Mouse (Mus musculus): ENCODE measurements around the gene Grik3. TPM values are rescaled to one million over a fixed set of nuclear protein-coding genes. Genes with fewer than 3 reads are reported as not detected.

The Grik3 gene
- polyA plus RNA-seq, 1 experiment: not detected

DNA sequence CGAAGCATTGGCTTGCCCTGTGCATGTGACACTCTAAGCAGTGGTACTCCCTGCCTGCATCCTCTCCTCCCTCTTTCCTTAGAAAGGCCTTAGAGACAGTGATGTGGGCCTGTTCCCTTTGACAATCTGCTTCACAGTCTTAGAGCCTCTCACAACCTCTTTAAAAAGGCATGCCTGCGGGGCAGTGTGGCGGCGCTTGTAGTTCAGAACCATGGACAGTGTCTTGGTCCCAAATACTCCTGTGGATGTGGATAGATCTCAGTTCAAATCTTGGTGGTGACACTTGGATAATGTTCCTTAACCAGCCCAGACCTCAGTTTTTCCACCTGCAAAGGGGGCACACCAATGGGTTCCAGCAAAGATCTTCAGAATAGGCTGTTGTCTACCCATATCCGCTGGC lies 28.4 kb downstream of the Grik3 start:
- TF ChIP-seq GATA1 (IDR thresholded peaks at IDR 0.05; ENCODE audit: low read length): no peak

DNA sequence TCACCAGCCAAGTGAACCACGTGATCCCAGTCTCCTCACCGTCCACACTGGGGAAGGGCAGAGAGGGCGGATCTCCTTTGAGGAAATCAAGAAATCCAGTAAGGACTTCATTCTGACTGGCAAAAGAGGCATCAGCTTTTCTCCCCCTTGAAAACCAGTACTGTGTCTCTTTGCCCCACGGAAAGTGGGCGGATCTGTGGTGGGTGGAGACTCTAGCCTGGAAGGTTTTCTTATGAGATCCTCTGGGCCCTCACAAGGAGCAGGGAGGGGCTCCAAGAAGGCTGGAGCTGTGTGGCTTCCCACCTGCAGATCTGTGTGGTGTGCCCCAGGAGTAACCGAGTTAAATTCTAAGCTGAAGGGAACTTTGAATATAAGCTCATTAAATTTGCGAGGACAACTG lies 32.4 kb downstream of the Grik3 start:
- no peak for TF ChIP-seq GATA1 (IDR thresholded peaks at IDR 0.05; ENCODE audit: low read length)

DNA sequence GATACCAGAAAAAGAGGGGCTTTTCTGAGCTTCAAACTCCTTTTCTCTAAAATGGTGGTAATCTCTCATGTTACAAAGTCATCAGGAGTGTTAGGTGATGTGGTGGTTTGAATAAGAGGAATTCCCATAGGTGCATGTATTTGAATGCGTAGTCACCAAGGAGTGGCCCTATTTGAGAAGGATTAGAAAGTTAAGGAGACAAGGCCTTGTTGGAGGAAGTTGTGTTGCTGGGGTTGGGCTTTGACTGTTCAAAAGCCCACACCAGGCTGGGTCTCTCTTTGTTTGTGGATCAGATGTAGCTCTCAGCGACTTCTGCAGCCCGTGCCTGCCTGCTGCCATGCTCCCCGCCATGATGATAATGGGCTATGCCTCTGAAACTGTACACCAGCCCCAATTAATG lies 34.8 kb downstream of the Grik3 start:
- no peak for TF ChIP-seq GATA1 (IDR thresholded peaks at IDR 0.05; ENCODE audit: low read length)

DNA sequence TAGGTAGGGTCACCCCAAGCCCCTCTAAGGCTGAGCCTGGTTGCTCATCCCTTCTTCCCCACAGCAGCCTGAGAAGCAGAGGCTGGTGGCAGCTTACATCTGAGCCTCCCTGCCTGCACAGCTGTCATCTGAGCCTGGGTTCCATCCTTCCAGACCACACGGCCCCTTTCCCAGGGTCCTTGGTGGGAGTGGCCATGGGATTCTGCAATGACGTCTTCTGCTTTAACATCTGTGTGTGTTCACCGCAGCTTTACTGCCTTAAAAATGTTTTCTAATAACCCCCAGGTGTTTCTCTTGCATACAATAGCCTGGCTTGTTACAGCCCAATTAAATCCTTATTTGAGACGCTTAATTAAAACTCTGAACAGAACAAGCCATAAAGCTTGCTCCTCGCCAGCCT lies 35.9 kb downstream of the Grik3 start:
- TF ChIP-seq GATA1 (IDR thresholded peaks at IDR 0.05; ENCODE audit: low read length): no peak

DNA sequence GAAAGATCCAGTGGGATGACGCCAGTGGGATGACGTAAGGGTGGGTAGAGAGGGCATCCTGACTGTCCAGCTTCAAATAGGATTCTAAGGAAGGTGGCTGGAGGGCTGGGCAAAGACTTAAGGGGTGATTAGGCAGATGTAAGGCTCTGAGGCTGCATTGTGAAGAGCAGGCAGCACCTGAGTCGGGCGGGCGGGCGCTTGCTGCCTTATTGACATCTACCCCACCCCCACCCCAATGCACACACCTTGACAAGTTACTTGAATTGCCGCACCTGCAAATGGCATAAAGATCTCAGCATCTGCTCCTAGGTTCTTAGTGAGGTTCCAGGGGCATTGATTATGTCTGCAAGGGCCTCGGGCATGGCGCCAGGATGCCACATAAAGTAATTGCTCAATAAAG lies 43.5 kb downstream of the Grik3 start:
- TF ChIP-seq GATA1 (IDR thresholded peaks at IDR 0.05; ENCODE audit: low read length): no peak

DNA sequence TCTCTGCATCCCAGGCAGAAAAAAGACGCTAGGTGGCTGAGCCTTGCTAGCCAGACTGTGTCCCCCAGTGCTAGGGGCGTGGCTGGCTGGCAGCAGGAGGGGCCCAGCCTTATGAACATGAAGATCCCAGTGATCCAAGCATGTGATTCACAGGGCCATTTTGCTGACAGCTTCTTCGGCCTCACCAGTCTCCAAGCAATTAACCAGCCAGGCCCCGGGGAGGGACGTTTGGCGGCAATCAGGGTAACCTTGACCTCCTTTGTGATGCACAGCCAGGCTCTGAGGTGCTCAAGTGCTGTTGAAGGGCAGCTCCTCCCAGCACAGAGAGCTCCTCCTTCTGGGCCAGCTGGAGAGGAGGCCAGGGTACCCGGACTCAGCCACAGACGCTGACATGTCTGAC lies 43.9 kb downstream of the Grik3 start:
- TF ChIP-seq GATA1 (IDR thresholded peaks at IDR 0.05; ENCODE audit: low read length): no peak

DNA sequence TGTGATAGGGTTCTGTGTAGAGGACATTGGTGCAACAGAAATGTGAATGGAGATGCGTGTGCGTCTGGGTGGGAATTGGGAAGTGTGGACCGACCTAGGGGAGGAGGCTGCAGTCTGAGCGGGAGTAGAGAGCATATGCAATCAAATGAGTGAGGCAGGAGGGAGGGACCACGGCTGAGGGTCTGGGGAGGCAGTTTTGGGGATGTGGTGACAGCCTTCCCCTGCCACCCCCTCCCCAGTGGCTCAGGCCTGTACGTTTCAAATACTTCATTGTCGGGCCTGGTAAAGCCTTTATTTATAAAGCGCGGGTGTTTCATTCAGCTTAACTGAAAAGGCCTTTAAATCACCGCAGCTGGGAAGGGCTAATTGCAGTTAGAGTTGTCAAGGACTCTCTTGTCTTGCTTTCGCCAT lies 44.5 kb downstream of the Grik3 start:
- no peak for TF ChIP-seq GATA1 (IDR thresholded peaks at IDR 0.05; ENCODE audit: low read length)

DNA sequence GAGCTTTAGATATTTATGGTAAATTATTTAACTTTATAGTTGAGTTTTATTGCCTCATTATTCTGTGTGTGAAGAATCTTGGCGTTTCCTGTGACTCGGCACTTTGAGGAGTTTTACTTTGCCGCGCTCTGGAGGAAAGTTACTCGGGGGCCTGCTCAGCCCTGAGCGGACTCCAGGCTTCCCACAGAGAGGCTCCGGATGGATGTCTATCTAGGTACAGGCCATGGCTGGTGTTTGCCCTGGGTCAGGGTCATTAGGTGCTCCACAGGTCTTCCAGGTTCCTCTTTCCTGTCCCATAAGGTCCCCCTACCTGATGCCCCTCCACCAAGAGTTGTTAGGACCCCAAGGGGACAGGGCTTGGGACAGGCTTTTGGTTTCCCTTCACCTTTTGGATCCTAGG lies 45.0 kb downstream of the Grik3 start:
- no peak for TF ChIP-seq GATA1 (IDR thresholded peaks at IDR 0.05; ENCODE audit: low read length)

DNA sequence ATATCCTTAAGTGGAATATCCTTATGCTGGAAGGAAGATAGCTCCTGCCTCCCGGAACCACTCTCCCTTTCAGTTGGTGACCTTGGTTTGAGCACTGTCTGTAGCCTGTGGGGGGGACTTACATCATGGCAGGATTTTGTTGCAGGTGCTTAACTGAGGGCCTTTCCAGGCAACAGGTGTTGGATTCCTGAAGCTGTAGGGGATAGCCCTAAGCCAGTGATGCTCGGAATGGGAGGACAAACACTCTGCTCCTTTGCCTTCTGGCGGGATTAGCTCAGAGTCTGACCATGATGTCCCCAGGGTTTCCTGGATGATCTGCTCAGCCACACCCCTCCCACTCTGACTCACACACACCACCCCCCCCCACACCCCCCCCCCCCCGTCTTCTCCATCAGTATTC lies 45.5 kb downstream of the Grik3 start:
- TF ChIP-seq GATA1 (IDR thresholded peaks at IDR 0.05; ENCODE audit: low read length): no peak

DNA sequence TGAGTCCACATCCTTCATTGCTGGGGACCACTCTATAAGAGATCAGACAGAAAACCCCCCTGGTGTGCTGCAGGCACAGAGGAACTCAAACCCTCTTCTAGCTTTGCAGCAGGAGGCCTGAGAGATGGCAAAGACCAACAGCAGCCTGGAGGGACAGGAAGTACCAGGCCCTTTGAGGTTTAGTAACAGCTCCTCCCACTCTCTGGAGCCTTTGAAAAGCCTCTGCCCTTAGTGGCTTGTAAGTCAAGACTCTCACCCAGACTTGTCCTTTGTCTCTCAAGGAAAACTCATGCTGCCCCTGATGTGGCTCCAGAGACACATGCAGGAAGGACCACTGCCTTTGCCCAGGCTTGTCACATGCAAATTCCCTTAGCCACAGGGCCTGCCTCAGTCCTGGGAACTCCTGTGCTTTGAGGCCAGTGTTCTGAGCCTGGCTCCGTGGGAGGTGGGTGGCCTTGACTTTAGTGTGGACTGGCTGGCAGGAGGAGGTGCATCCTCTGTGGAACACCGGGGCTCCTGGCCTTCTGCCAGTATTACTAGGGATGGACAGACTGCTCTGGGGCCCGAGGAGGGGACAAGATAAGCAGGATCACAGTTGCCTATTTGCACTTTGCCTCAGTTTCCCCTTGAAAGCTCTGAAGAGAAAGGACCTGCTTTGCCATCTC lies 47.9 kb downstream of the Grik3 start:
- no peak for TF ChIP-seq GATA1 (IDR thresholded peaks at IDR 0.05; ENCODE audit: low read length)

DNA sequence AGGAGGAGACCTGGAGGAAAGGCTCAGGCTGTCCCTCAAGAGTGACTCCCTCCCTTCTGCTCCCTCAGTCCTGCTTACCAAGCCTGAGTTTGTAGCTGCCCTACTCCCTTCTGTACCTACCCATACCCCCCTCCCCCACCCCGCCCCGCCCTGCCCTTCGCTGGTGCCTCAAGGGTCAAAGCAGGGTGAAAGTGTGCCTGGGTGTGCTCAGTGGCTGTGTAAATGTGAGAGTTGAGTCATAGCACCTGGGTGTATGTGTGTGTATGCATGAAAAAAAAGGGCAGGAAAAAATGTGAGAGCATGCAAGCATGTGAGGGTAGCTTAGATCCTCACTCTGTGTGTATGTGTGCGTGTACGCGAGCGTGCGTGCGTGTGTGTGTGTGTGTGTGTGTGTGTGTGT lies 49.1 kb downstream of the Grik3 start:
- TF ChIP-seq GATA1 (IDR thresholded peaks at IDR 0.05; ENCODE audit: low read length): no peak

DNA sequence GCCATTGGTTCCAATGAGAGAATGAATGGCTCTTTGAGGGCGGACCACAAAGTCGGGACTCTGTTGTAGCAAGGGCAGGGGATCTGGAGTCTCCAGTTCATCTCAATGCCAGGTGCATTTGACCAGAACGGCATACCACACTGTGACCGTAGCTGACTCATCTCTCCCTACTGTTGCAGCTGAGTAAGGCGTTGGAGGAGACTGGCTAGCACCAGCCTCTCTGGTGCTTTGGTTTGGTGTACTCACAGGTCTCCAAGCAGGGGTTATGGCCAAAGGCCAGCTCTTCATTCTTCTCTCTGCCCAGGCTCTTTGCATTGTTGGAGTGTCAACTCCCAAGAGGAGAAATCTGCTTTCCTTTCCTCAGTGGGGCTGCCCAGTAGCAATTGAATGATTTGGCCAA lies 52.7 kb downstream of the Grik3 start:
- no peak for TF ChIP-seq GATA1 (IDR thresholded peaks at IDR 0.05; ENCODE audit: low read length)

DNA sequence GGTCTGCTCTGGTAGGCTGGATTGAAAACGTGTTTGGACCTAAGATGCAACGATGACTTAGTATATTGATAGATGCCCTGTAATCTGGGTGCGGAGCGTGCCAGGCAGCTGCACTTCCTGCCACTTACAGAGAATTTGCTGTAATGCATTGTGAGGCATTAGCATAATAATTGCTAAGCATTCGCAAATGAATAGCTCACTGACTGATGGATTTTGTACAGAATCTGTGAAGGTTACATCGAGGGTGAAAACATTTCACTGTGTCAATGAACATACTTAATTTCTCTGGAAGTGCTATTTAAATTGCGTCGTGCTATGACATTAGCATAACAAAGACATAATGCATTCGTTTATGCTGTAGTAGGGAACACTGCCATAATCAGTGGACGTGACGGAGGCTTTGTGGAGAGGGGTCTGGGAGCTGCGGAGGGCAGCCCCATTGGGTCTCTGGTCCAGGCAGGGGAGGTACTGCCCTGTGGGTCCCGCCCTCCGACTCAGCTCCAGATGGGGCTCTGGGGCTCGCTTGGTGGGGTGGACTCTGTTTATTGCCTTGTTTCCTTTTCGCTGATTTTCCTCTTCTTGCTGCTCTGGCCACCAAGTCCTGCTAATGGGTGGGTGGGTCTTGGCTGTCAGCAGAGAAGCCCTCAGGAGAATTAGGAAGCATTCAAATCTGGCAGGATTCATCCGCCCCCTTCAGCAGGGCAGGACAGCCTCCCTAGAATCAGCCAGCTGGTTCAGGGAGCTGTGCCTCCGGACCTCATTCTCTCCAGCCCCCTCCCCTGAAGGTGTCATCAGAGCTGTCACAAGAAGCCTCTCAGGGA lies 54.7 kb downstream of the Grik3 start:
- TF ChIP-seq GATA1 (IDR thresholded peaks at IDR 0.05; ENCODE audit: low read length): no peak

DNA sequence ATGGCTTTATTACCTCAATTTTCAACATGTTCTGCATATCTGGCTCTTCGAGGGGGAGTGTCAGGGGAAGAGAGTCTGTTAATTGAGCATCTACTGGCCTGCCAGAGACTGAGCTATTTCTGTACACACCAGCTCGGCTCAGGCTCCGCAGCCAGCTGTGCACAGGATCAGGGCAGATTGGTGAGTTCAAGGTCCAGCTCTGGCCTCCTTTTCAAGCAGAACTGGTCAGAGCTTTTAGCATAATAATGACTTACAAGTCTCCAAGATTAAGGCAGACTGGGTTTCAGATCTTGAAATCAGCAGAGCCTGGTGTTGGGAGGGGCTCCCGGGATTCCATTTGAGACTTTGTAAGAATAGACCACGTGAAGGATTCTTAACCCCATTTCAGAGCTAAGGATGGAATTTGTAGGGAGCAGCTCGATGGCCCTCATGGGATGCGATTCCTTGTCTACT lies 55.3 kb downstream of the Grik3 start:
- TF ChIP-seq GATA1 (IDR thresholded peaks at IDR 0.05; ENCODE audit: low read length): no peak

DNA sequence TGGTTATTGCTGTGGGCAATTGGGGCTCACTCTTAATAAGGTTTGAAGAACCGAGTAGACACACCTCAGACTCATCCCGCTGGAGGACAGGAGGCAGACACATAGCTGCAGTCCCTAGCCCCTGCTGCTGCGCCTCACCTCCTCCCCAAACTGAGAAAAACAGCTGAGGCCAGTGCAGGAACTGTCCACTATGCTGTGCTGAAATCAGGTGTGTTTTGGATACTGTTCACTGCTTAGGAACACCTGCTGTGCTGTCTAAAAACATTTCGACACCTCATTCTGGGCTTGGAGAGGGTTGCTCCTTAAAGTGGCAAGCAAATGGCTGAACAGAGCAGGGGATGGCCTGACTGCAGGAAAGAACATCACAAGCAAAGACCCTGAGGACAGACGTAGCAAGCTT lies 57.7 kb downstream of the Grik3 start:
- no peak for TF ChIP-seq GATA1 (IDR thresholded peaks at IDR 0.05; ENCODE audit: low read length)

DNA sequence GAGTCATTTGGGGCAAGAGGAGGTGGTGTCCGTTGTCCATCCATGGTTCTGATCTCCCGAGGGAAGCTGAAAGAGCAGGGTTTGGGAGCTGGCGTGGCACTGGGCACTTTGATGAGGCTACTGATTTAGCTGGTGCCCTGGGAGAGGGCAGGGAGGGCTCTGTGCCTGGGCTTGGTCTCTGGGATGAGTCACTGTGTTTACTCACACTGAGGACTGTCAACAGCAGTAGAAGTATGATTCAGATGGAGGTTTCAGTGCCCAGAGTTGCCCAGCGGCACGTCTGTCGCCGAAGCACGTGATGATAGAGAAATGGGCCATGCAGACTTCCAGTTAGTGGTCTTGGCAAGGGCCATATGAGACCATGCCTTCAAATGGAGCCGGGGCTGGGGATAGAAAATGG lies 63.3 kb downstream of the Grik3 start:
- no peak for TF ChIP-seq GATA1 (IDR thresholded peaks at IDR 0.05; ENCODE audit: low read length)

Data from G1E-ER4 (cell line).